Mouse (Mus musculus): ENCODE measurements around the gene Ptprf.

Ptprf gene

GRCm38 (mm10) chr4:118199093-118199492, 92.1 kb downstream of the Ptprf start:
- no peak for DNase-seq

- DNase-seq: no peak
These were observed 92.6 kb downstream of the Ptprf start for GRCm38 (mm10) chr4:118198606-118199005.

- no peak for DNase-seq
These were observed 95.0 kb downstream of the Ptprf start for GRCm38 (mm10) chr4:118196185-118196584.

- peak; percentile 31 for DNase-seq
These were observed 110.7 kb downstream of the Ptprf start for GRCm38 (mm10) chr4:118180301-118181080.

- DNase-seq: peak; percentile 89
These were observed 111.5 kb downstream of the Ptprf start, which contains the start of gene Kdm4a for GRCm38 (mm10) chr4:118179467-118180300. Kdm4a (minus strand) TSS chr4:118180043.

GRCm38 (mm10) chr4:118178952-118179466, 112.2 kb downstream of the Ptprf start:
- no peak for DNase-seq

- DNase-seq: no peak
These were observed 118.7 kb downstream of the Ptprf start for GRCm38 (mm10) chr4:118172461-118172860.

- DNase-seq: no peak
These were observed 120.2 kb downstream of the Ptprf start for GRCm38 (mm10) chr4:118171006-118171405.

- DNase-seq: no peak
These were observed 129.1 kb downstream of the Ptprf start for GRCm38 (mm10) chr4:118162123-118162522.

Measured in cerebellum, adult 11 months (tissue).